Mouse (Mus musculus) ES-E14 (cell line): ENCODE data around the gene Gm21976. TPM values are rescaled to one million over a fixed set of nuclear protein-coding genes. Genes with fewer than 3 reads are reported as not detected.

Source experiments
- DNase-seq: peaks from one replicate; pipeline ENCODE4 v3.0.0-alpha.2; 2013; ENCODE audit warnings: low read depth, low spot score
- H3K27ac ChIP-seq: 2 replicates; pipeline ENCODE4 v1.5.1; 2012; ENCODE audit warnings: low read depth, mild to moderate bottlenecking, low read length, moderate library complexity, mixed read lengths; ENCODE audit not compliant: poor library complexity, insufficient read depth, severe bottlenecking
- H3K36me3 ChIP-seq: 2 replicates; pipeline ENCODE4 v1.6.1; 2012; ENCODE audit warnings: mild to moderate bottlenecking, low read length, moderate library complexity, mixed read lengths; ENCODE audit not compliant: control insufficient read depth, poor library complexity, insufficient read depth, severe bottlenecking
- H3K4me1 ChIP-seq, 2 experiments: fragments of 150-350 bp in 1 of 2; sonication (generic) in 1 of 2; 2 replicates each; pipeline ENCODE4 v1.6.1; 2012; ENCODE audit warnings: low read length in 2 of 2, mild to moderate bottlenecking in 1 of 2, mixed read lengths in 1 of 2; ENCODE audit not compliant: control insufficient read depth in 2 of 2, insufficient read depth in 2 of 2, poor library complexity in 1 of 2
- H3K4me3 ChIP-seq, 2 experiments: fragments of 150-350 bp in 1 of 2; sonication (generic) in 1 of 2; 2 replicates each; pipeline ENCODE4 v1.5.1; 2012; ENCODE audit warnings: low read length in 2 of 2, low read depth in 1 of 2, mild to moderate bottlenecking in 1 of 2, mixed read lengths in 1 of 2; ENCODE audit not compliant: insufficient read depth in 1 of 2, poor library complexity in 1 of 2, severe bottlenecking in 1 of 2
- H3K9ac ChIP-seq: 2 replicates; pipeline ENCODE4 v1.6.1; 2012; ENCODE audit warnings: low read depth, mild to moderate bottlenecking, low read length, mixed read lengths; ENCODE audit not compliant: poor library complexity, insufficient read depth, severe bottlenecking
- H3K9me3 ChIP-seq: fragments of 150-350 bp; sonication (generic); 2 replicates; pipeline ENCODE4 v1.6.1; 2012; ENCODE audit warnings: low read depth, mild to moderate bottlenecking, low read length; ENCODE audit not compliant: control insufficient read depth, insufficient read depth
- CHD2 ChIP-seq: IDR thresholded peaks from 2 replicates; pipeline ENCODE4 v1.6.1; 2014; ENCODE audit warnings: mild to moderate bottlenecking, low read depth, low read length, inconsistent platforms
- HCFC1 ChIP-seq: IDR thresholded peaks from 2 replicates; pipeline ENCODE4 v1.6.1; 2012; ENCODE audit warnings: low read length, inconsistent platforms, borderline replicate concordance; ENCODE audit not compliant: insufficient read depth
- MAFK ChIP-seq: IDR thresholded peaks from 2 replicates; pipeline ENCODE4 v1.6.1; 2014; ENCODE audit warnings: mild to moderate bottlenecking, low read depth, low read length, inconsistent platforms; ENCODE audit not compliant: insufficient read depth
- ZC3H11A ChIP-seq: IDR thresholded peaks from 2 replicates; pipeline ENCODE4 v1.6.1; 2012; ENCODE audit warnings: low read depth, mild to moderate bottlenecking, inconsistent platforms, low read length, borderline replicate concordance
- ZNF384 ChIP-seq: IDR thresholded peaks from 2 replicates; pipeline ENCODE4 v1.6.1; 2012; ENCODE audit warnings: low read depth, low read length, inconsistent platforms
- in situ Hi-C, 2 experiments: fragments of 600-800 bp; cut with MboI; formaldehyde crosslinking; loops; one replicate each; pipeline ENCODE4 v1.15.1; 2025; ENCODE audit warnings: low sequenced_read_pairs in 2 of 2, inconsistent platforms in 1 of 2; ENCODE audit not compliant: unreplicated experiment in 2 of 2
- total RNA-seq: library from RNA; depleted of rRNA; stranded (reverse); fragments of 300-350 nt; gene quantifications from 2 replicates; pipeline ENCODE4 v1.2.3, GENCODE M21; 2012

The Gm21976 gene
- total RNA-seq, 1 experiment, result not detected

DNA sequence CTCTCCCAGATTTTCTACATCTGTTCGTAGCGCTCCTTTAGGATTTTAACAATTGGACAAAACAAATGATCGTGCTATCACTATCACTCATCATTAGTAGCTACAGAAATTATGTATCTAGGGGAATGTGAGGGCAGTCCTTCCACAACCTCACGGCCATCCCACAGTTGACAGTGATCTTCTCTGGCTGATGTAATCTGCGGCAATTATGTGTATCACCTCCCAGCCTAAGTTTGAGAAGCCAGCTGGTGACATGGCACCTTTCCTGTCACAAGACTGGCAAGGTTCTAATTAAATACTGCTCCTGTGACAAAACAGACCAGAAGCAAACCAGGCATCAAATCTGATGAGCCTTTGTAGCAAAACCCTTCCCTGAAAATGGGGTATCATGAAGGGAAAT lies 28.3 kb downstream of the Gm21976 start:
- peaks cover 30% of the 10 kb centered on the region for H3K36me3 ChIP-seq

DNA sequence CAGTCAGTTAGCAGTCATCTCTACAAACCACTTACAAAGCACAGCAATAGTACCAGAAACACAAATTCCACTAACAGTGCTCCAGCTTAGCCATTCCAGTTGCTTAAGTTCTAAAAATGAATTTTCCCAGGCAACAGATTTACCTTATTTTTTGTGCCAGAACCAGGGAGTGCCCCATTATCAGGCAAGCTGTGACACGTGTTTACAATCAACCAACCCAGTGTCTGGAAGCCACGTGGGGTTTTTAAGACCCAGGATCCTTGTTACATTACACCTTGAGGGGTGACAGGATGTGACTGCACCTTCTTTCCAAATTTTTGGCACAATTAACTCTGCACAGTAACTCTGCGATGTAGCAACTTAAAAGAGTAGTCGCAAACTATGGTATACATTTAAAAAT lies 29.0 kb downstream of the Gm21976 start:
- peaks cover 3% of the 10 kb centered on the region in 2 experiments; a peak in 3 of 4 replicates for H3K4me1 ChIP-seq
- TF ChIP-seq ZNF384 (no peak), HCFC1 (no peak), CHD2 (no peak), MAFK (no peak), ZC3H11A (no peak)
- peaks cover 36% of the 10 kb centered on the region for H3K36me3 ChIP-seq
- H3K27ac ChIP-seq, result no peak overlapping the region
- no peak overlapping the region for H3K9ac ChIP-seq
- H3K4me3 ChIP-seq, result no peak overlapping the region
- in situ Hi-C loops, result no loop called here
- H3K9me3 ChIP-seq, result no peaks in the 10 kb centered on the region
- DNase-seq, result no peak

More for the DNA sequence above, 28.3 kb downstream of the Gm21976 start:
- H3K9me3 ChIP-seq, result no peaks in the 10 kb centered on the region
- in situ Hi-C loops, result no loop called here
- H3K4me3 ChIP-seq, result no peak overlapping the region
- H3K27ac ChIP-seq, result no peak overlapping the region
- H3K4me1 ChIP-seq, result peaks cover 3% of the 10 kb centered on the region in 2 experiments; a peak in 3 of 4 replicates
- DNase-seq, result no peak
- no peak overlapping the region for H3K9ac ChIP-seq
- TF ChIP-seq HCFC1 (no peak), ZC3H11A (no peak), ZNF384 (no peak), CHD2 (no peak; the same call in 1 of the 2 replicates)

DNA sequence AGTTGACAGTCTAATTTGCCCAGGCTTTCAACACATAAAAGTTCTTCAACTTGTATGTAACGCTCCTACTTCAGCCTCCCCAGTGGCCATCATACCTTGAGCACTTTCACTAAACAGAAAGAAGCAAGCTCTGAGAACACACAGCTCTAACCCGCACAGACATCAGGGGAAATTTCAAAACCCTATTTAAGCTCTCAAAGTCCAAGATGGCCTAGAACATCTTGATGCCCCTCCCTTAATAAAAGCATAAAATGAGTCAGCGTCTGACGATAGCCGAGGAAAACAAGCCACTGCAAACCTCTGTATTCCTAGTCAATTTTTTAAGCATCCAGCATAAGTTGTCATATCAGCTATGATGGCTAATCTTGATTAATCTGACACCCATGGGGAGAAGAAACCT lies 31.9 kb downstream of the Gm21976 start:
- peaks cover 36% of the 10 kb centered on the region for H3K36me3 ChIP-seq

DNA sequence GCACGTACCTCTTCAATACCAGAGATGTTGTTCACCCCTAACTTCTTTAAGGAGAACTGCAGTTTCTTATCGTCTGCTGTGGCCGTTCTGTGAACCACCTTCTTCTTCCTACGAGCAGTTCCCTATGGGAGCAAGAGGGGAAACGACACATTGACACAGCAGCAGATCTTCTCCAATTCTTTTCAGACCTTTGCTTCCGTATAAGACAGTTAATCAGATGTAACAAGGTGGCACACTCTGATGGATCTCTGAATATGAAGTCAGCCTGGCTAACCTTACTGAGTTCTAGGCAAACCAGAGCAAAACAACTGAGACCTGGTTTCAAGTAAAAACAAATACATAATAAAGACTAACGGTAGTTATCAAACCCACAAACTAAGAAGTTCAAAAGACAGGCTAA lies 33.9 kb downstream of the Gm21976 start:
- Histone ChIP-seq H3K27ac (no peak overlapping the region), H3K9ac (no peak overlapping the region; the same call in 1 of the 2 replicates), H3K4me3 (no peak overlapping the region), H3K4me1 (peaks cover 2 to 11% of the 10 kb centered on the region in 2 experiments; a peak in 1 of 4 replicates), H3K9me3 (no peaks in the 10 kb centered on the region), H3K36me3 (peaks cover 31% of the 10 kb centered on the region)
- in situ Hi-C loops, result no loop called here
- no peak for DNase-seq
- no peak for TF ChIP-seq ZC3H11A
- no peak for TF ChIP-seq HCFC1
- no peak for TF ChIP-seq CHD2
- no peak for TF ChIP-seq ZNF384
- TF ChIP-seq MAFK, result no peak

More for the DNA sequence above, 31.9 kb downstream of the Gm21976 start:
- no peak overlapping the region for H3K27ac ChIP-seq
- H3K4me3 ChIP-seq, result no peak overlapping the region
- TF ChIP-seq HCFC1 (no peak), MAFK (no peak), ZC3H11A (no peak), ZNF384 (no peak), CHD2 (no peak)
- peaks cover 3 to 11% of the 10 kb centered on the region in 2 experiments; a peak in 2 of 4 replicates for H3K4me1 ChIP-seq
- in situ Hi-C loops, result no loop called here
- no peak overlapping the region for H3K9ac ChIP-seq
- no peak for DNase-seq
- no peaks in the 10 kb centered on the region for H3K9me3 ChIP-seq

DNA sequence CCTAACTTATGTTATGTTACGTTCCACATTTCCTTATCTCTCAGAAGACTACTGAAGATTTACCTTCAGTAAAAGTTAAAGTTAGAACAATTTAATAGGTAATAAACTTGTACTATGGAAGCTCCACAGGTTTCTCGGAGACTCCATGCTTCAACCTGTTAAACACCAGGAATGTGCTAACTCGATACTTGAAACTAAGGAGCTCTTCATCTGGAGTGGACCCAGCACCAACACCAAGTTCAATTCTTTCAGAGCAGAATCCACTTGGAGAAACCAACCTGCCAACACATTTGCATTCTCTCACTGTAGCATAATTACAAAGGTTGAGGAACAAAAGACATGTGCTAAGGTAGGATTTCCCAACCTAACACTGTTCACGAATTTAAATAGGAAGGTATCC lies 35.4 kb downstream of the Gm21976 start:
- H3K9ac ChIP-seq, result peak overlapping the region; percentile 59; the same call in 1 of the 2 replicates
- TF ChIP-seq HCFC1 (no peak), CHD2 (no peak), MAFK (no peak), ZC3H11A (no peak), ZNF384 (no peak)
- in situ Hi-C loops, result no loop called here
- no peak for DNase-seq
- H3K4me1 ChIP-seq, result peaks cover 2 to 11% of the 10 kb centered on the region in 2 experiments; a peak in 1 of 4 replicates
- H3K9me3 ChIP-seq, result no peaks in the 10 kb centered on the region
- H3K36me3 ChIP-seq, result peaks cover 26% of the 10 kb centered on the region
- H3K4me3 ChIP-seq, result peak overlapping the region; percentile 33 to 87; a peak in 3 of 4 replicates
- H3K27ac ChIP-seq, result no peak overlapping the region
